Mouse (Mus musculus): Measurements from ENCODE around the gene Khdrbs2. TPM values are rescaled to one million over a fixed set of nuclear protein-coding genes. Genes with fewer than 3 reads are reported as not detected.
"Not testable (repeated sequence)": the region's sequence is repeated elsewhere in the genome, so short reads cannot be mapped to it uniquely, and the experiment has no call there.

Khdrbs2 gene
- total RNA-seq, 2 experiments from 2014 or later: 0.42 TPM; not detected in 1

DNA sequence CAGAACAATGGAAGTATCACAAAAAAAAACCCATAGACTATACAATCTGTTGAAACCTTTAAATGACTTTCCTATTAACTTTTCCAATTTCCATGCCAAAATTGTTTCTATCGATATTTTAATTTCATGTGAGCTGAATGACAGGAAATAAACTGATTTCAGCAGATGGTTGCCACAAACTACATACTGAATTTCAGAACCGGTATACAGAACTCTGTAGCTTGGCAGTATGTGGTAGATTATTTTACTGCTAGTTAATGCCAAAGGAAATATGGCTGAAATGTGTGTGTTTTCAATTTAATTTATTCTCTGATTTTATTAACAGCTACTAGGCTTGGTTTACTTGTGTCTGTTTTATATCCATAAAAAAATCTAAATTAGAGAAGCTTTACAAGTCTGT lies 260.6 kb downstream of the Khdrbs2 start:
- intact Hi-C loops (cut with DNase I; ENCODE audit: low total_unique reads): no loop called here
- DNase-seq: no peak

DNA sequence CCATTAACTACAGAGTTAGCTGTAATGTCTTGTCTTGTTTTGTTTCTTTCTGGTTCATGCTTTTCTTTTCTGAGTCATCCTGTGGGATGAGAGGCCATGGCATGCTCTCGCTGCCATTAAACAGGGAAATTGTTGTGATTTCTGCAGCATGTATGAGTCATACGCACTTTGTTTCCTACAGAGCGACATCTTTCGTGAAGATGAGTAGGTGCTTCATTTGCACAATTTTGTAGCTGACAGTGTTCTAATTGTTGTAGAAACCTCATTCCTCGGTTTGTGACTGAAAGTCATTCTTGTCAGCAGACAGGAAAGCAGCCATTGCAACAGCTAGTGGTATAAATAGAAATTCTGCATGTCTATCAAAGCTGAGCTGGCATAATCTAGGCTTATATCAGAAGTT lies 271.4 kb downstream of the Khdrbs2 start:
- intact Hi-C loops (cut with DNase I; ENCODE audit: low total_unique reads): no loop called here
- no peak for DNase-seq

DNA sequence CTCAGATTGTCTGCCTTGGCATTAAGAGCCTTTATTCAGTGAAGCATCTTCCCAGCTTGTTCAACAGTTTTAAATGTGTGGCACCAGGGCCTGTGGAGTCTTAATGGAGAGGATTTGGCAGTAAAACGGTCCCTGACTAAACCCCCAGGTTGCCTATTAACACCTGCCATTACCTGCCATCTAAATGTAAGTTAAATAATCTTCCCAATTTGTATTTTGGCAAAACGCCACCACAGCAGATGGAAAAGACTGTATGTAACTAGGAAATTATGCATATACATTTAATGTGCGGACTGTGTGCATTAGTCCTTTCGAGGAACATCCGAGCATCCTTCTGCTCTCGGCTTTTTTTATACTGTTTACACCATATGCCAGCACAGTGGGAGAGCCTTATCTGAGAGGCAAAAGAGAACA lies 290.6 kb downstream of the Khdrbs2 start:
- intact Hi-C loops (cut with DNase I; ENCODE audit: low total_unique reads): no loop called here

DNA sequence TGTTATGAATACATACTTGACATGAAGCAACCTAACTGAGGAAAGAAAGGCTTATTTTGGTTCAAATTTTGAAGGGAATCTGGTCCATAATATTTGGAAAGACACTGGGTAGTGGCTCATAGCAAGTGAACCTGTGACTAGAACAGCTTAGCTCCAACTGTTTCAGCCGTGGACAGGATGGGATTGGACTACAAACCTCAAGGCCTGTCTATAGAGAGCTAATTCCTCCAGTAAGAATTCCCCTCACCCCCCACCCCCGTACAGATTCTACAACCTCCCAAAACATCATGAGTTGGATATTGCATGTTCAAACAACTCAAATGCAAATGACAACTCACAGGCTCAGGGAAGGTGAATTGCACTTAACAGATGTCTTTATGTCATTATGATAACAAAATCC lies 298.5 kb downstream of the Khdrbs2 start:
- intact Hi-C loops (cut with DNase I; ENCODE audit: low total_unique reads): no loop called here

More for the DNA sequence above, 290.6 kb downstream of the Khdrbs2 start:
- DNase-seq: no peak

DNA sequence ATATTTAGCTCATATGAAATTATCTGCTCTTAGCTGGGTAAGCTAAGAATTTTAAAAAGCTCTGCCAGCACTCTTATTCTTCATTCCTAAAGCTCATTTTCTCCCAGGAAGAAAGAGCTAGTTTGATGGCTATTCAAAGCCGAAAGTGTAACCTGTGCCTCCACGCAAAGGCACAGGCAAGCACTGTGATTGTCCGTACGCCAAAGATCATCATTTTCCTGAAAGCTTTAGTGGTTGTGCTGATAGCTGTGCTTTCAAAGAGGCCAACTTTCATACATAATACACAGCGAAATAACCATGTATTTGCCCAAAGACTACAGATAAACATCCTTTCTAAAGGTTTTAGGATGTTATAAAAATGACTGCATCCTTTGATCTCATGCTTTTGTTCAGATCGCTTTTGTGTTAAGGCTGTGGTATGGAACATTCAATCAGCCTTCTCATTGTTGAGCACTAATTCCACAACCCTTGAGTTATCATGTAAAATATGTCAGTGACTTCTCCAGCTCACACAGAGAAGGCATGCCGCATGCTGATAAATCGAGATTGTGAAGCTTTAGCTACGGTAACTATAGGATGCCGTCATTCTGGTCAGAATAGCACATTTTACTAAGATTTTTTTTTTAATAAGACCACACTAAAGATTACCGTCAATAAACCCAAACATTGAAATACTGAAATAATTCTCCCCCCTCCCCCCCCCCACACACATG lies 299.1 kb downstream of the Khdrbs2 start:
- intact Hi-C loops (cut with DNase I; ENCODE audit: low total_unique reads): no loop called here
- DNase-seq: no peak

More for the DNA sequence above, 298.5 kb downstream of the Khdrbs2 start:
- no peak for DNase-seq

DNA sequence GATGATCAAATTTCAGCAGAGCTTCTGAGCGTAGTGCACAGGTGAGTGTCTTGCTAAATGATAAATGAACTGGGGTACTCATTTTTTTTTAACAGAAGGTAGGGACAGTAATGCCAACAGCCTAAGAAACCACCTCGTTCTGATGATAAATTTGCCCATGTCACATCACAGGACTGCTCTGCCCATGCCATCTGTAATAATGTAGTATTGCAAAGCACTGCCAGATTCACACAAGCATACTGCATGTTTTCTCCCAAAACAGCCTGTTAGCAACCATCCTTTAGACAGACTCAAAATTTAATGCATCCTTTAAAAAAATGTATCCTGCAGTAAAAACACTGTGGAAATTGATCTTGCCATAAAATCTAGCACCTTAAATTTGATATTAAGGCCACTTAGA lies 315.4 kb downstream of the Khdrbs2 start:
- DNase-seq: no peak
- intact Hi-C loops (cut with DNase I; ENCODE audit: low total_unique reads): no loop called here

DNA sequence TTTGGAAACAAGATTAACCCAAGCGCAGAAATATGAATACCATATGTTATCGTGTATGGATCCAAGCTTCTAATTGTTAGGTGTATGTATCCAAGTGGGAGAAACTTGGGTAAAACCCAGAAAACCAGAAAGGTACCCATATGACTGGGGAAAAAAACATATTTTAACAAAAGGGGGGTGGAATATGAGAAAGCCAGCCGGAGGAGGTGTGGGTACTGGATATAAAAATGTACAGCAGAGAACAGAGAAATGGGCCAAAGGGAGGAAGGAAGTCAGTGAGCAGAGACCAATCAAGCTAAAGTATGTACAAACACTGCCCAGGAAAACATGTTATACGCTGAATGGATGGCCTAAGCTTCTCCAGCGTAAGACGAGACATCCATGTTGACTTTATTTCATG lies 330.9 kb downstream of the Khdrbs2 start:
- no peak for DNase-seq
- intact Hi-C loops (cut with DNase I; ENCODE audit: low total_unique reads): no loop called here

DNA sequence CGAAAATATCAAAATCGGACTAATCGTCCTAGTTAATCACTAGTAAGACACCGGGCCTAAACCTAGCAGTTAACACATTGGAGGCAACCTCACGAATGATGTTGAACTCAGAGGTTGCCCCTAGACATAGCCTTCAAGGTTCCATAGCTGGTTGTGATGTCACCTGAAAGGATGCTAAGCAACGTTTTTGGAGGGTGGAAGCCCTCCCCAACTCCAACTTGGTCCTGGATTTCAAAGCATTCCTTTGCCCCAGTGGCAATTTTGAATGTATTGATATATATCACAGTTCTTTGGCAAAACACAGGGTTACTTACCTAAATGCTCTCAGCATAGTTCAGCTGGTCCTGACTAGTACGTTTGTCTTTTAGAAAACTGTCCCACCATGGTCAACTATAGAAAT lies 374.7 kb downstream of the Khdrbs2 start, which contains the start of gene Gm5415:
Gene Gm5415 (minus strand): TSS at position 101 of the 400 bp plus-strand sequence.
- intact Hi-C loops (cut with DNase I; ENCODE audit: low total_unique reads); DNase-seq: not testable (repeated sequence)

DNA sequence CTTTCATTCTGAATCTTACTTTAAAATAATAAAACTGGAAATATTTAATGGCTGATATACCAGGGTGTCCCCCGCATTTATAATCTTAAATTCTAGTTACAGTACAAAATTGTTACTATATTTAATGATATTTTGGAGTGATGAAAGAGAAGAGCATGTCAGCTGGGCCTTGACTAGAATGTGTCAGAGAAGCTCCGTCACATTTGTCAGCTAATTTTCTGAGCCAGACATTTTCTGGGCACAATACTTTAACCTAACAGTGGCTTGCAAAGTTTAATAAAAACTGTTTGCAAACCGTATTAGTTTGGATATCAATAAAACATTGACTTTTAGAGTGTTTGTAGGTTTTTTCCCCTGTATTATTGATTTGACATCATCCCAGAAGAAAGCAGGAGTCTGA lies 380.9 kb downstream of the Khdrbs2 start:
- intact Hi-C loops (cut with DNase I; ENCODE audit: low total_unique reads): no loop called here
- no peak for DNase-seq

DNA sequence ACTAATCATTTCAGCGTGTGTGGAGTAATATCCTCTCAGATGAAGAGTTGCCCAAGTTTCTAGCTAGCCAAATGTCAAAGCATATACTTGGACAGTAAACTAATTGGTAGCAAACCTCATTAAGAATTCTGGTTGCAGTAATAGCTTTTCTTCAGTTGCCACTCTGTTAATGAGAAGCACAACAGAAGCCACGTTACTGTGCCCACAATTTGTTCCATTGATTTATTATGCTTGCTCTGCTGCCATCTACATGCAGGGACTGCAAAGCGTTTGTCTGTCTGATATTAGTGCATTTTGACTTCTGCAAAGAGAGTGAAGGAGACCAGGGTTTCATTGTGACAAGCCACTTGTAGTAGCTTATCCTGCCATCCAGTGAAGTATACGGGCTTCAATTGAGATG lies 381.4 kb downstream of the Khdrbs2 start:
- intact Hi-C loops (cut with DNase I; ENCODE audit: low total_unique reads): no loop called here
- no peak for DNase-seq

DNA sequence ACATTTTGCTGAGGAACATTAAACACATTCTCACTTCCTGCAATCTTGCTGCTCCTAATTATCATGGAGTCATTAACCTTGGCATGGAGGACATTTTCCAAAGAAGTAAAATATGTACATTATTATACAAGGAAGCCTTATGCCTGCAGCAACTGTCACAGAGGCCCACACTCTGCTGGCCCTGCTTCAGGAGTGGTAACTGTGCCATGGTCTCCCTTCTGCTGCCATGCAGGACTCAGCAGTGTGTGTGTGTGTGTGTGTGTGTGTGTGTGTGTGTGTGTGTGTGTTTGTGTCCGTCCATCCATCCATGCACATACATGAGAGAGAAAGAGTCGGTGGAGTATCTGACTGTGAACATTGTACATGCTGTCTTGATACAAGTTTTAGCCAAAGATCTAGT lies 396.4 kb downstream of the Khdrbs2 start:
- intact Hi-C loops (cut with DNase I; ENCODE audit: low total_unique reads): no loop called here

DNA sequence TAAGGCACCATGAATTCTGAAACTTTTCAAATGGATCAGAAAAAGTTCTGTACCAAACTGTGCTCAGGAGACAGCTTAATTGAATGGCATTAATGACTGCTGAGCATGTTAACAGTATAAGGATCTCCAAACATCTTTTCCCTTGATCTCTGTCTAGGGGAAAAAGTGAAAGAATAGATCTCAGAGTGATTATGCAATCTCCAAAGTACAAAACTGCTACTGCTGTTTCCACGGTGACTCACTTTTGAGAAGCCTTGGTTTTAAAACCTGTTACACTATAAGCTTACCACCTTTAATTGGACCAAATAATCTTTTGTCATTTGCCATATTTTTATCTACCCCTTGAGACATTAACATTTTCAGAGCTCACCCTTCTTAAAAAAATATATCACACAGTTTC lies 453.5 kb downstream of the Khdrbs2 start:
- intact Hi-C loops (cut with DNase I; ENCODE audit: low total_unique reads): no loop called here
- DNase-seq: no peak

More for the DNA sequence above, 396.4 kb downstream of the Khdrbs2 start:
- no peak for DNase-seq

DNA sequence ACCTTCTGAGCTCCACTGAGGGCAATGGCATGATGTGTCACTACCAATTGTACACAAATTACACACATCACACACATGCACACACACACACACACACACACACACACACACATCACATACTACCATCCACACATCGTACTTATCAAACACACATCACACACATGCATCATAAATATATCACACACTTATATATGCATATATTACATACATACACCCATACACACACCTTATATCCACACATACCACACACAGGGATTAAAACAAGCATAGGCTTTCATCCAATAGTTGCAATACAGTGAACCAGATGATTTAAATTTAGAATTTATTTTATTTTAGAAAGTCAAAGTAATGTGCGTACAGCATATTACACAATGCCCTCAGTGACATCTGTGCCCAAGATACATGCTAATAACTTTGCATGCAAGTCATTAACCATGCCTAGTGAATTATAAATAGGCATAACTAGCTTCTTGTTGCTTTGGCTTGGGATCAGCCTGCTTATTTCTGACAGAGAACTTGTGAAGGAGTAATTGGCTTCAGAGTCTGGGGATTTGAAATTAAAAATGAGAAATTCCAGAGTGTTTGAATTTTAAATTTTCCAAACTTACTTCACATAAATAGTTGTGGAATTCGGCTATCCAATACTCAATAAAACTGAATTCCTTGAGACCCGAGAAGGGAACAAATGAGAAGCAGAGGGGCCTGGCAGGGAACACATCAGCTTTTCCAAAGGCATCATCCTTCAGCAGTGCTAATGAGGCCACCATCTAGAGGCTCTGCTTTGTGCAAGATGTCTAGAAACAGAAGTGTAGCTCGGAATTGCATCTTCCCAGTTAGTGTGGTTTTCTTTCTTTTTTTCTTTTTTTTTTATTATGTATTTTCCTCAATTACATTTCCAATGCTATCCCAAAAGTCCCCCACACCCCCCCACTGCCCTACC lies 460.2 kb downstream of the Khdrbs2 start:
- no peak for DNase-seq
- intact Hi-C loops (cut with DNase I; ENCODE audit: low total_unique reads): no loop called here

DNA sequence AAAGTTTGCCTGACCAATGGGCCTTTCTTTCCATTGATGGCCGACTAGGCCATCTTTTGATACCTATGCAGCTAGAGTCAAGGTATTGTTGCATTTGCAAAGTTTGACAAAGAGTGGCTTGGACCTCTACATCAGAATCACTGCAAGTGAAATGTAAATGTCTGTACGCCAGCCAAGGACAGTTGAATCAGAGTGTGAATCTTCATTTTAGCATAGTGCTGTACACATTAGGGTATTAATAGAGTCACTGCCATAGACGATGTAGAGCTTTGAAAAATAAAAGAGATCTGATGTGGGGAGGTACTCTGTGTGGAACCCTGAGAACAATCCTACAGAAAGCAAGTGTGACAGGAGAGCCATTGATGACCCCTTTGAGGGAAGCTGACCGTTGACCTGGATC lies 460.9 kb downstream of the Khdrbs2 start:
- intact Hi-C loops (cut with DNase I; ENCODE audit: low total_unique reads): no loop called here

DNA sequence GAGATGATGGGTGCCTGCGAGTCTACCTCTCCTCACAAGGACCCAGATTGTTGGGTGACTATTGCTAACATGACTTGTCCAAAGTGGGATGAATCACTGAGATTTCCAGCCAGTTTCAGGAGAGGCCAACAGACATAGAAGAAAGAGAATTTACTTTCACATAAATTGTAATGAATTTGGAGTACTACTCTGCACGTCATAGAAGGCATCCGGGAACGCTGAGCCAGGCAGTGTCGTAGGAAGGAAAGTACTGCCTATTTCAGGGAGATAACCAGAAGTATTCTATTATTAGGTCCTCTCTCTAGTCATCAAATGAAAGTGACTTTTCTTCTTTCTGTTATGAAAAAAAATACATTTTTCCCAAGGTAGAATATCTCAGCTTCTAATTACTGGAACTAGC lies 466.6 kb downstream of the Khdrbs2 start:
- DNase-seq: no peak
- intact Hi-C loops (cut with DNase I; ENCODE audit: low total_unique reads): no loop called here

More for the DNA sequence above, 460.9 kb downstream of the Khdrbs2 start:
- DNase-seq: no peak

DNA sequence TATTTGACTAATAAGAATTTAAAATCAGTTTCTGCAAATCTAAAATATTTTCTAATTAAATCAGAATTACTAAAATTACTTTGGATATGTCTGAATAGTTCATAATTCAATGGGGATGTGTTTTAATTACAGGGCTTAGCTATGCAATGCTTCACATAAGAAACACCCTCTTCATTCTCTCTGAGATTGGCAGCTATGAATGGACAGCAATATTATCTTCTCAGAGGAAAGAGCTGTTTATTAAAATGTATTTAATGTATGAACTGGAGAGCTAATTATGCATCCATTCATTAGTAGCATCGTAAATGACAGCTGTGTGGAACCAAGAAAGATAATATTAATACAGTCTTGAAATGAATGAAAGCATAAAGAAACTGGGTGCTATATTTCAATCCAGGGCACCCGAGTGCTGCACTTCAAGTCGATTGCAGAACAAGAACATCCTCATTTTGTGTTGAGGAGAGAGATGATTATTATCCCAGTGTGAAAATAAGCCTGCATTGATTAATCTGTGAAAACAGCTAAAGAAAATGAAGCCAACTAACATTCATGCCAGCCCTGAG lies 477.2 kb downstream of the Khdrbs2 start:
- intact Hi-C loops (cut with DNase I; ENCODE audit: low total_unique reads): no loop called here
- no peak for DNase-seq

DNA sequence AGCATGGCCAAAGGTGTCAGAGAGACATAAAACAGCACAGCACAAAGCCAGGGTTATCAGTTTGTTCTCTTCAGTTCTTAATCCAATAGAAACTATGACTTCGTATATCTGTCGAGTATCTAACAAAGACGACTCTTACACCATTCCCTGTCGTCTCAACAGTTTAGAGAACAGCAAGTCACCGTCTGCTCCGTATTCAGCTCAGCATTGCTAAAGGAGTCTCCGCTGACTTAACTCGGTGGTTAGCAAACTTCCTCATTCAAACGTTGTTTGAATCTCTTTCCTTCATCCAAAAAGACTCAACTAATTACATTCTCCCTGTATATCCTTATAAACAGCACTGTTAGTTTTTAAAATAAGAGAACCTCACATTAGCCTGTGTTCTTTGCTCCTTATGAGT lies 521.3 kb downstream of the Khdrbs2 start:
- intact Hi-C loops (cut with DNase I; ENCODE audit: low total_unique reads): no loop called here
- no peak for DNase-seq

DNA sequence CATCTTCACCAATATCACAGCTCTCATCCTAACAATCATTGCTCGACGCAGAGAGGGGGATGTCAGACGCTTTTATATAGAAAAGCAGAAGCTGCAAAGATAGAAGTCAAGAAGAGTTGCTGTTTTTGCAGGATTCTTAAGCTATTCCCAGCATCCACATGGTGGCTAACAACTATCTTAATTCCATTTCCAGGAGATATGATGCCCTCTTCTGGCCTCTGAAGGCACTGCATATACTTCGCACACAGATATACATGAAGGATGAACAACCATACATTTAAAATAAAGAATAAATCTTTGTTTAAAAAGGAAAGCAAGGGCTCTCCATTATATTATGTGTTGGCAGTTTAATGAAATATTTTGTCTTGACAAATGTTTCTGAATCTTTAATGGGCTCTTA lies 527.6 kb downstream of the Khdrbs2 start:
- no peak for DNase-seq
- intact Hi-C loops (cut with DNase I; ENCODE audit: low total_unique reads): no loop called here

DNA sequence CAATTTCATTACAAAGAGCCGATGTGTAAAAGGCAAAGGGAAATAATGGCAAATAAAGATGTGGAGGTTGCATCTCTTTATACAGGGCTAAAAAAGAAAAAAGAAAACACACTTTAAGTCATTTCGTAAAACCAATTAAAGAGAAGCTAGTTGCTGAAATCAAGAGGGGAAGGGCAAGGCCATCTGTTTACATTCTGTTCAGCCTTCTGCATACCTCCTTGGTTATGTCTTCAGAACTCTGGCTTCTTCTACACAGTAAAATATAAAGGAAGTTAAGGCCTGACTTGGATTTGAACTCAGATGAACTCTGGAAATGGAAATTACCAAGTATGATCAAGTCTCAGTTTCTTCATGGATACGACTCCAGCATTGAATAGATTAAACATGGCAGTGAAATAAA lies 528.8 kb downstream of the Khdrbs2 start:
- no peak for DNase-seq
- intact Hi-C loops (cut with DNase I; ENCODE audit: low total_unique reads): no loop called here
